Mouse (Mus musculus) liver, adult 2 months (tissue): ENCODE measurements at regions not wholly inside any gene's neighbourhood (a gene's known extent, or its start where the extent isn't known, plus 50 kb on each side); places are given as distances from the start of the nearest gene placed in this dataset.
A peak's percentile ranks its signal among the peaks of the same experiment; 100 is the strongest.
"Not testable (repeated sequence)": the region's sequence is repeated elsewhere in the genome, so short reads cannot be mapped to it uniquely, and the experiment has no call there.

Experiments used
- DNase-seq: peaks from one replicate; pipeline ENCODE4 v3.0.0-alpha.2; 2011; ENCODE audit warnings: low read depth, low spot score; ENCODE audit errors: extremely low read depth
- H3K27ac ChIP-seq: fragments of 200-500 bp; replicated peaks from 2 replicates; pipeline ENCODE4 v1.5.1; 2012; ENCODE audit warnings: low read depth, mild to moderate bottlenecking, control low read depth, inconsistent platforms, low read length; ENCODE audit not compliant: insufficient read depth
- H3K27me3 ChIP-seq: fragments of 200-500 bp; 2 replicates; pipeline ENCODE4 v1.6.1; 2012; ENCODE audit warnings: mild to moderate bottlenecking, moderate library complexity, low read length, inconsistent platforms; ENCODE audit not compliant: control insufficient read depth, insufficient read depth
- H3K36me3 ChIP-seq: fragments of 200-500 bp; 2 replicates; pipeline ENCODE4 v1.6.1; 2012; ENCODE audit warnings: low read length, inconsistent platforms; ENCODE audit not compliant: control insufficient read depth, insufficient read depth
- H3K4me1 ChIP-seq: fragments of 200-500 bp; 2 replicates; pipeline ENCODE4 v1.6.1; 2011; ENCODE audit warnings: low read length; ENCODE audit not compliant: control insufficient read depth, insufficient read depth
- H3K4me3 ChIP-seq: fragments of 200-500 bp; 2 replicates; pipeline ENCODE4 v1.5.1; 2011; ENCODE audit warnings: low read depth, mild to moderate bottlenecking, control low read depth, low read length, moderate library complexity; ENCODE audit not compliant: insufficient read depth
- H3K79me2 ChIP-seq: fragments of 200-500 bp; 2 replicates; pipeline ENCODE4 v1.6.1; 2012; ENCODE audit warnings: inconsistent platforms, mild to moderate bottlenecking, low read length, moderate library complexity; ENCODE audit not compliant: control insufficient read depth, insufficient read depth
- H3K9ac ChIP-seq: fragments of 200-500 bp; 2 replicates; pipeline ENCODE4 v1.6.1; 2012; ENCODE audit warnings: low read depth, mild to moderate bottlenecking, control low read depth, inconsistent platforms, low read length
- CTCF ChIP-seq: fragments of 200-500 bp; IDR thresholded peaks from 2 replicates; pipeline ENCODE4 v1.5.1; 2011; ENCODE audit warnings: low read depth, low read length, control low read depth
- POLR2A ChIP-seq: fragments of 200-500 bp; IDR thresholded peaks from 2 replicates; pipeline ENCODE4 v1.6.1; 2011; ENCODE audit warnings: low read length, control low read depth; ENCODE audit not compliant: insufficient read depth; ENCODE audit errors: extremely low read depth
- WGBS: fragments of 180-500 bp; shearing (Covaris S2); methylation state at CpG from one replicate; pipeline ENCODE4 v1.1.7; 2018; 5-methylcytosine and 5-hydroxymethylcytosine counted together

- 97% methylated on average over 6 of the region's 6 CpGs for WGBS
- DNase-seq, H3K27ac ChIP-seq: not testable (repeated sequence)
Observed at GRCm38 (mm10) chr4:8462414-8462813, 223.6 kb upstream of the Car8 start.

GRCm38 (mm10) chr4:8454346-8454745, 215.5 kb upstream of the Car8 start:
- WGBS, result 94% methylated on average over 2 of the region's 2 CpGs
- no peaks in the 10 kb centered on the region for H3K79me2 ChIP-seq
- no peaks in the 10 kb centered on the region; the same call in 1 of the 2 replicates for H3K4me1 ChIP-seq
- H3K4me3 ChIP-seq, result no peak overlapping the region
- DNase-seq, result no peak
- no peak for TF ChIP-seq POLR2A
- TF ChIP-seq CTCF, result no peak
- no peaks in the 10 kb centered on the region for H3K36me3 ChIP-seq
- no peaks in the 10 kb centered on the region for H3K27me3 ChIP-seq
- H3K27ac ChIP-seq, result no peak overlapping the region
- no peak overlapping the region for H3K9ac ChIP-seq

More at GRCm38 (mm10) chr4:8462414-8462813, 223.6 kb upstream of the Car8 start:
- not testable (repeated sequence) for H3K9ac ChIP-seq, H3K36me3 ChIP-seq, H3K79me2 ChIP-seq, H3K4me3 ChIP-seq, H3K27me3 ChIP-seq, H3K4me1 ChIP-seq

- Histone ChIP-seq H3K79me2 (no peaks in the 10 kb centered on the region), H3K4me3 (no peak overlapping the region), H3K9ac (no peak overlapping the region), H3K27me3 (no peaks in the 10 kb centered on the region), H3K36me3 (no peaks in the 10 kb centered on the region), H3K4me1 (no peaks in the 10 kb centered on the region), H3K27ac (no peak overlapping the region)
- DNase-seq, result peak; percentile 28
- TF ChIP-seq CTCF (peak; percentile 80), POLR2A (no peak)
- 70% methylated on average over 2 of the region's 2 CpGs for WGBS
Observed at GRCm38 (mm10) chr4:8432393-8432792, 193.6 kb upstream of the Car8 start.

- H3K27me3 ChIP-seq, result no peaks in the 10 kb centered on the region
- no peak overlapping the region for H3K9ac ChIP-seq
- no peak for DNase-seq
- H3K27ac ChIP-seq, result no peak overlapping the region
- no peaks in the 10 kb centered on the region for H3K79me2 ChIP-seq
- H3K36me3 ChIP-seq, result no peaks in the 10 kb centered on the region
- no peaks in the 10 kb centered on the region for H3K4me1 ChIP-seq
- WGBS, result 17% methylated on average over 1 of the region's 1 CpGs
- H3K4me3 ChIP-seq, result no peak overlapping the region
- TF ChIP-seq CTCF (no peak), POLR2A (no peak)
Observed at GRCm38 (mm10) chr4:8431032-8431332, 192.1 kb upstream of the Car8 start.

GRCm38 (mm10) chr4:8430269-8431031, 191.6 kb upstream of the Car8 start:
- no peak for TF ChIP-seq POLR2A
- TF ChIP-seq CTCF, result no peak
- H3K79me2 ChIP-seq, result no peaks in the 10 kb centered on the region
- H3K27ac ChIP-seq, result no peak overlapping the region
- no peak overlapping the region for H3K4me3 ChIP-seq
- H3K4me1 ChIP-seq, result no peaks in the 10 kb centered on the region
- no peaks in the 10 kb centered on the region for H3K27me3 ChIP-seq
- 85% methylated on average over 4 of the region's 4 CpGs for WGBS
- H3K9ac ChIP-seq, result no peak overlapping the region
- DNase-seq, result no peak
- H3K36me3 ChIP-seq, result no peaks in the 10 kb centered on the region

GRCm38 (mm10) chr4:8429771-8430170, 190.9 kb upstream of the Car8 start:
- H3K9ac ChIP-seq, result no peak overlapping the region
- TF ChIP-seq POLR2A (no peak), CTCF (no peak)
- no peaks in the 10 kb centered on the region for H3K4me1 ChIP-seq
- no peaks in the 10 kb centered on the region for H3K27me3 ChIP-seq
- H3K36me3 ChIP-seq, result no peaks in the 10 kb centered on the region
- no peak overlapping the region for H3K27ac ChIP-seq
- no peak for DNase-seq
- no peak overlapping the region for H3K4me3 ChIP-seq
- WGBS, result 81% methylated on average over 5 of the region's 5 CpGs
- H3K79me2 ChIP-seq, result no peaks in the 10 kb centered on the region
